Mouse (Mus musculus): ENCODE measurements around the gene Tnni3.

DNA sequence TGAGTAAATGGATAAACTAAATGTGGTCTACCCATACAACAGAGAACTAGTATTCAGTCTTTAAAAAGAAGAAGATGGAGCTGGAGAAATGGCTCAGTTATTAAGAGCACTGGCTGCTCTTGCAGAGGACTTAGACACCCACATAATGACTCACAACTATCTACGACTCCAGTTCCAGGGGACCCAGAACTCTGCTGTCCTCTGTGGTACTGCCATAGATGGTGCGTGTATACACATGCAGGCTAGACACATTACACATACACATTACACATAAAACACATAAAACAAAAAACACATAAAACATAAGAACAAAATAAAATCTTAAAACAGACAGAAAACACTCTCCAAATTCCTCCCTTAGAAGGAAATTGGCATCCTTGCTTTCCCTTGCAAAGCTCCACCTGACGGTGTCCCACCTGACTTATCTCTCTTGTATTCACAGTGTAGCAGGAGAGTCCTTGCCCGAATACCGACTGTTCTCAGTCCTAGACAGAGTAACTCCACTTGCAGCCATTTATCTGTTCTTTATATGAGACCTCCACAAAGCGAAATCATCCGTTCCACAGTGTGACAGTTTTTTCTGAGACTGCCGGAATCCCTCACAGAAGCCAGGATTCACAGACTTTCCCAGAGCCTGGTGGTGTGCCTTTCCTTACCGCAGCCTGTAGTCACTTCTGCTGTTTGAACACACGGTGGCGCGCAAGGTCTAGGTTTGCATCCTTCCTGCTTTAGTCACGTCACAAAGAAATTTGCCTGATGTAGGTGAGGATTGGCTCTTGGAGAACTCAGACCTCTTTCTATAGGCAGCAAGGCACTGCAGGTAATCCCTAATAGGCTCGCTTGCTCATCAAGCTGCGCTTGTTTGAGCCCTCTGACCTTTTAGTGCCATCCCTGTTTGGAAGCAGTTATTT is 32.5 kb upstream of the Tnni3 start:
- TF ChIP-seq POLR2A (IDR thresholded peaks at IDR 0.05; ENCODE audit: insufficient read length, low read depth) (no peak), REST (IDR thresholded peaks at IDR 0.05; ENCODE audit: insufficient read depth, insufficient read length) (no peak), MYOG (IDR thresholded peaks at IDR 0.05; ENCODE audit: control insufficient read depth in 1 of 3, insufficient read depth in 1 of 3, insufficient read length in 2 of 3, low read depth in 2 of 3) (no peak), MYOD1 (IDR thresholded peaks at IDR 0.05; ENCODE audit: control insufficient read depth in 1 of 3, insufficient read length in 2 of 3, low read depth in 2 of 3) (no peak), CEBPB (IDR thresholded peaks at IDR 0.05; ENCODE audit: insufficient read depth, poor library complexity, severe bottlenecking) (no peak), POLR2AphosphoS2 (IDR thresholded peaks at IDR 0.05; ENCODE audit: insufficient read length, low read depth) (no peak), USF1 (IDR thresholded peaks at IDR 0.05; ENCODE audit: low read depth) (no peak), MAX (IDR thresholded peaks at IDR 0.05; ENCODE audit: low read depth) (no peak), E2F4 (IDR thresholded peaks at IDR 0.05; ENCODE audit: insufficient read depth) (no peak)

Measured in myocyte (in vitro differentiated cells).